Mouse (Mus musculus) spleen, adult 12 weeks (tissue): ENCODE measurements around the gene Gm14327.
"Not testable (repeated sequence)": the region's sequence is repeated elsewhere in the genome, so short reads cannot be mapped to it uniquely, and the experiment has no call there.

Experiments
- DNase-seq: peaks from one replicate; pipeline ENCODE4 v3.0.0; 2022; ENCODE audit warnings: low spot score

Gm14327 gene

DNA sequence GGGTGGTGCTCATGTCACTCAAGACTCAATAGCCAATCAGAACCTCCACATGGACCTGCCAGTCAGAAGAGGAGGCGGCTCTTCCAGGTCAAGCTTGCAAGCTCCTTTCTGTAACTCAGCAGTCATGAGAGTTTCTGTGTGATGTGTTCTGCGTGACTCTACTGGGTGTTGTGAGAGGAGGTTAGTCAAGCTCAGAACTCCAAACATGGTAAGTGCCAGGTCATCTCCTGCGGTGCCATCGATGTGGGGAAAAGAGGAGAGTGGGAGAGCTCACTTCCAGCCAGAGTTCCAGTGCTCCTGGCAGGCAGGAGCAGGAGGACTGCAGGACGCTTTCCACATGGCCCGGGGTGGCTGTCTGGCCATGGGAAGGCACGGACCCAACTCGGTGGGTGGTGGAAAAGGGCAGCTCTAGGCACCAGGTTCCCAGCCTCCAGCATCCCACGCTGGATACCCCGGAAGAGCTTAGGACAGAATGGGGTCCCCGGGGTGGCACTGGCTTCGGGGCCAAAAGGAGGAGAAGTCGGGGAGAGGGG, at the start of gene Gm14327:
Gene Gm14327, plus strand, starts transcription at position 51 of the 533 bp plus-strand sequence.
- DNase-seq: not testable (repeated sequence)

GRCm38 (mm10) chr2:177862254-177862653, 34.6 kb upstream of the Gm14327 start:
- DNase-seq: not testable (repeated sequence)

DNA sequence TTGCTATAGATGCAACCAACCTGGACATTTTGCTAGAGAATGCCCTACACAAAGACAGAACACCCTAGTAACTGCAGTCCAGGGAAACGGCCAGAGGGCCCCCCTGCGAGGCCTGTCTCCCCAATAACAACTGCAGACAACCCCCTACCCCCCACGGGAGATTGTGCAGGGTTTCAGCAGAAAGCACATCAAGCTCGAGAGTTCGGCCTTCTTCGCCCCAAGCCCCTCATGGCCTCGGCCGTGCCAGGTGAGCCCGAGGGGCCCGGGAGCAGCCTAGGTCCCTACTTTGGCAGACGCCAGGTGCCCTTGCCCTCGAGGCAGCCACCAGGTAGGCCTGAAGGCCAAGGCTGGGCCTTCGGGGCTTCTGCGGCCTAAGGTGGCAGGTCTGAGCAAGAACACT, 9.2 kb upstream of the Gm14327 start:
- not testable (repeated sequence) for DNase-seq

DNA sequence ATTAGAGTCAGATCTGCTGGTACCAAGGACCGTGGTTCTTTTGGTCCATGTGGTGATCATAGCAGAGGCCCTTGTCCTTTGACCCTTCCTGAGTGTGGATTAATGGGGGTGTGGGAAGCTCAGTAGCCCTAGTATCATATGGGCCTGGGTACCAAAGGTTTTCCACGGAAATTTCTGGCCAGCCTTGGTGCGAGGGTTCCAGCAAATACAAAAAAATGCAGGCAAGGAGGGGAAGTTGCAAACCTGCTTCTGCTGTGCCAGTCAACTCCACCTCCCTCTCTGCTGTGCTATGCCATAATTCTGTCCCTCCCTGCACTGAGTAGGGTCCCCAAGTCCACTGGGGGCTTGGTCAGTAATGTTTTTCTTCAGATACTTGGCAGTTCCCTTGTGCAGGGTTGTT, 1.3 kb downstream of the Gm14327 start:
- DNase-seq: not testable (repeated sequence)

GRCm38 (mm10) chr2:177903276-177903675, 6.4 kb downstream of the Gm14327 start:
- DNase-seq: not testable (repeated sequence)

GRCm38 (mm10) chr2:177925563-177926103, 28.7 kb downstream of the Gm14327 start, which contains the start of gene Zfp972:
Gene Zfp972, minus strand, starts transcription at chr2:177925613.
- DNase-seq: not testable (repeated sequence)
